Mouse (Mus musculus) G1E (cell line): ENCODE measurements at regions not wholly inside any gene's neighbourhood (a gene's known extent, or its start where the extent isn't known, plus 50 kb on each side); places are given as distances from the start of the nearest gene placed in this dataset.
"Not testable (repeated sequence)": the region's sequence is repeated elsewhere in the genome, so short reads cannot be mapped to it uniquely, and the experiment has no call there.

Source experiments
- ATAC-seq: 2 replicates; pipeline ENCODE4 v1.8.0; 2016; ENCODE audit warnings: mild to moderate bottlenecking; ENCODE audit not compliant: insufficient number of reproducible peaks, poor library complexity, low FRiP score, severe bottlenecking; ENCODE audit errors: extremely low read depth
- DNase-seq: peaks from one replicate; pipeline ENCODE4 v3.0.0; 2012; ENCODE audit warnings: low spot score
- H3K27me3 ChIP-seq: 2 replicates; pipeline ENCODE4 v1.6.1; 2012; ENCODE audit warnings: mild to moderate bottlenecking, low read length, inconsistent platforms; ENCODE audit not compliant: insufficient read depth
- H3K36me3 ChIP-seq: replicated peaks from 2 replicates; pipeline ENCODE3; 2012; ENCODE audit warnings: mild to moderate bottlenecking, inconsistent platforms
- H3K4me1 ChIP-seq: 2 replicates; pipeline ENCODE4 v1.6.1; 2012; ENCODE audit warnings: low read depth, low read length, inconsistent platforms, mixed read lengths; ENCODE audit not compliant: insufficient read depth
- H3K4me3 ChIP-seq: 2 replicates; pipeline ENCODE4 v1.5.1; 2012; ENCODE audit warnings: low read depth, mild to moderate bottlenecking, inconsistent platforms, low read length, moderate library complexity, mixed read lengths
- H3K9me3 ChIP-seq: replicated peaks from 2 replicates; pipeline ENCODE4 v1.6.1; 2012; ENCODE audit warnings: inconsistent platforms
- CTCF ChIP-seq: IDR thresholded peaks from 2 replicates; pipeline ENCODE4 v1.5.1; 2012; ENCODE audit warnings: low read depth, low read length, inconsistent platforms, mixed read lengths
- GATA1 ChIP-seq: IDR thresholded peaks from 2 replicates; pipeline ENCODE4 v1.6.1; 2012; ENCODE audit warnings: borderline replicate concordance, low read length, inconsistent platforms, mixed read lengths
- GATA2 ChIP-seq: IDR thresholded peaks from 2 replicates; pipeline ENCODE4 v1.6.1; 2012; ENCODE audit warnings: low read depth, low read length, inconsistent platforms, borderline replicate concordance
- POLR2AphosphoS5 ChIP-seq: IDR thresholded peaks from 2 replicates; pipeline ENCODE4 v1.6.1; 2012; ENCODE audit warnings: low read depth, low read length, inconsistent platforms; ENCODE audit not compliant: insufficient replicate concordance
- TAL1 ChIP-seq: conservative IDR thresholded peaks from 2 replicates; pipeline ENCODE4 v1.6.1; 2012; ENCODE audit warnings: low read depth, low read length, inconsistent platforms, mixed read lengths

- not testable (repeated sequence) for H3K9me3 ChIP-seq, DNase-seq, H3K36me3 ChIP-seq, H3K4me1 ChIP-seq, H3K4me3 ChIP-seq, H3K27me3 ChIP-seq, ATAC-seq
These were observed 185.8 kb upstream of the Zfp386 start for GRCm38 (mm10) chr12:115861759-115862158.

GRCm38 (mm10) chr12:115865059-115865756, 182.3 kb upstream of the Zfp386 start:
- not testable (repeated sequence) for H3K9me3 ChIP-seq, H3K4me3 ChIP-seq, H3K36me3 ChIP-seq, H3K27me3 ChIP-seq, ATAC-seq, DNase-seq, H3K4me1 ChIP-seq

GRCm38 (mm10) chr12:115868631-115869030, 178.9 kb upstream of the Zfp386 start:
- H3K9me3 ChIP-seq, DNase-seq, H3K4me3 ChIP-seq, H3K4me1 ChIP-seq, ATAC-seq, H3K36me3 ChIP-seq, H3K27me3 ChIP-seq: not testable (repeated sequence)

- DNase-seq, H3K27me3 ChIP-seq, H3K36me3 ChIP-seq, H3K9me3 ChIP-seq, H3K4me3 ChIP-seq, H3K4me1 ChIP-seq: not testable (repeated sequence)
- ATAC-seq, result peak; percentile 78; the same call in 1 of the 2 replicates
These were observed 175.1 kb upstream of the Zfp386 start for GRCm38 (mm10) chr12:115872451-115872850.

- H3K4me3 ChIP-seq, H3K9me3 ChIP-seq, H3K36me3 ChIP-seq, ATAC-seq, DNase-seq, H3K4me1 ChIP-seq, H3K27me3 ChIP-seq: not testable (repeated sequence)
These were observed 173.5 kb upstream of the Zfp386 start for GRCm38 (mm10) chr12:115873976-115874375.

GRCm38 (mm10) chr12:115883719-115884118, 163.8 kb upstream of the Zfp386 start:
- Histone ChIP-seq H3K4me1 (no peaks in the 10 kb centered on the region), H3K9me3 (no peaks in the 10 kb centered on the region), H3K27me3 (no peaks in the 10 kb centered on the region), H3K4me3 (no peak overlapping the region), H3K36me3 (no peaks in the 10 kb centered on the region)
- TF ChIP-seq GATA2, result no peak
- TF ChIP-seq GATA1, result no peak
- TF ChIP-seq TAL1, result no peak
- no peak for TF ChIP-seq CTCF
- no peak for TF ChIP-seq POLR2AphosphoS5
- no peak for DNase-seq
- ATAC-seq, result no peak

GRCm38 (mm10) chr12:115887976-115888375, 159.5 kb upstream of the Zfp386 start:
- DNase-seq (no peak), ATAC-seq (no peak)
- Histone ChIP-seq H3K4me3 (no peak overlapping the region), H3K4me1 (no peaks in the 10 kb centered on the region), H3K9me3 (no peaks in the 10 kb centered on the region), H3K27me3 (no peaks in the 10 kb centered on the region), H3K36me3 (no peaks in the 10 kb centered on the region)
- TF ChIP-seq TAL1 (no peak), GATA1 (no peak), GATA2 (no peak), POLR2AphosphoS5 (no peak), CTCF (no peak)

GRCm38 (mm10) chr12:115892656-115893055, 154.9 kb upstream of the Zfp386 start:
- H3K4me1 ChIP-seq, H3K27me3 ChIP-seq, DNase-seq, H3K9me3 ChIP-seq, ATAC-seq, H3K36me3 ChIP-seq, H3K4me3 ChIP-seq: not testable (repeated sequence)

GRCm38 (mm10) chr12:115912226-115912625, 135.3 kb upstream of the Zfp386 start:
- H3K27me3 ChIP-seq, H3K4me1 ChIP-seq, H3K4me3 ChIP-seq, DNase-seq, H3K36me3 ChIP-seq, ATAC-seq, H3K9me3 ChIP-seq: not testable (repeated sequence)

- not testable (repeated sequence) for H3K36me3 ChIP-seq, DNase-seq, H3K9me3 ChIP-seq, H3K27me3 ChIP-seq, ATAC-seq, H3K4me1 ChIP-seq, H3K4me3 ChIP-seq
These were observed 132.1 kb upstream of the Zfp386 start for GRCm38 (mm10) chr12:115915420-115915819.

- not testable (repeated sequence) for H3K36me3 ChIP-seq, H3K4me1 ChIP-seq, ATAC-seq, H3K9me3 ChIP-seq, DNase-seq, H3K27me3 ChIP-seq, H3K4me3 ChIP-seq
These were observed 127.4 kb upstream of the Zfp386 start for GRCm38 (mm10) chr12:115920119-115920518.
